Mouse (Mus musculus) kidney, adult 2 months (tissue): ENCODE results near the gene Hif3a. TPM values are rescaled to one million over a fixed set of nuclear protein-coding genes. Genes with fewer than 3 reads are reported as not detected.

Source experiments
- DNase-seq: peaks from one replicate; pipeline ENCODE4 v3.0.0; 2021
- H3K27ac ChIP-seq: fragments of 200-500 bp; 2 replicates; pipeline ENCODE4 v1.5.1; 2012; ENCODE audit warnings: low read depth, low read length, control low read depth, inconsistent platforms; ENCODE audit not compliant: insufficient read depth
- H3K27me3 ChIP-seq: fragments of 200-500 bp; replicated peaks from 2 replicates; pipeline ENCODE4 v1.6.1; 2012; ENCODE audit warnings: mild to moderate bottlenecking, moderate library complexity, low read length, inconsistent platforms; ENCODE audit not compliant: control insufficient read depth, insufficient read depth
- H3K36me3 ChIP-seq: fragments of 200-500 bp; 2 replicates; pipeline ENCODE4 v1.6.1; 2012; ENCODE audit warnings: mild to moderate bottlenecking, moderate library complexity, low read length, inconsistent platforms; ENCODE audit not compliant: control insufficient read depth, insufficient read depth
- H3K4me1 ChIP-seq: fragments of 200-500 bp; 2 replicates; pipeline ENCODE4 v1.6.1; 2011; ENCODE audit warnings: low read length; ENCODE audit not compliant: control insufficient read depth, insufficient read depth
- H3K4me3 ChIP-seq: fragments of 200-500 bp; 2 replicates; pipeline ENCODE4 v1.5.1; 2011; ENCODE audit warnings: mild to moderate bottlenecking, low read depth, low read length, control low read depth; ENCODE audit not compliant: insufficient read depth
- CTCF ChIP-seq: fragments of 200-500 bp; conservative IDR thresholded peaks from 2 replicates; pipeline ENCODE4 v1.5.1; 2011; ENCODE audit warnings: low read depth, mild to moderate bottlenecking, control low read depth, low read length, moderate library complexity, mixed read lengths; ENCODE audit not compliant: insufficient read depth, insufficient read length
- POLR2A ChIP-seq: fragments of 200-500 bp; IDR thresholded peaks from one replicate; pipeline ENCODE4 v1.6.1; 2011; ENCODE audit warnings: low read depth, low read length, control low read depth
- WGBS: fragments of 180-500 bp; shearing (Covaris S2); methylation state at CpG from one replicate; pipeline ENCODE4 v1.1.7; 2018; 5-methylcytosine and 5-hydroxymethylcytosine counted together
- polyA plus RNA-seq: library from polyadenylated mRNA; depleted of rRNA; stranded (reverse); fragments of >200 nt; gene quantifications from 2 replicates; pipeline ENCODE4 v1.2.3, GENCODE M21; 2012

Gene Hif3a
- polyA plus RNA-seq, 1 experiment, result 0.95 TPM

DNA sequence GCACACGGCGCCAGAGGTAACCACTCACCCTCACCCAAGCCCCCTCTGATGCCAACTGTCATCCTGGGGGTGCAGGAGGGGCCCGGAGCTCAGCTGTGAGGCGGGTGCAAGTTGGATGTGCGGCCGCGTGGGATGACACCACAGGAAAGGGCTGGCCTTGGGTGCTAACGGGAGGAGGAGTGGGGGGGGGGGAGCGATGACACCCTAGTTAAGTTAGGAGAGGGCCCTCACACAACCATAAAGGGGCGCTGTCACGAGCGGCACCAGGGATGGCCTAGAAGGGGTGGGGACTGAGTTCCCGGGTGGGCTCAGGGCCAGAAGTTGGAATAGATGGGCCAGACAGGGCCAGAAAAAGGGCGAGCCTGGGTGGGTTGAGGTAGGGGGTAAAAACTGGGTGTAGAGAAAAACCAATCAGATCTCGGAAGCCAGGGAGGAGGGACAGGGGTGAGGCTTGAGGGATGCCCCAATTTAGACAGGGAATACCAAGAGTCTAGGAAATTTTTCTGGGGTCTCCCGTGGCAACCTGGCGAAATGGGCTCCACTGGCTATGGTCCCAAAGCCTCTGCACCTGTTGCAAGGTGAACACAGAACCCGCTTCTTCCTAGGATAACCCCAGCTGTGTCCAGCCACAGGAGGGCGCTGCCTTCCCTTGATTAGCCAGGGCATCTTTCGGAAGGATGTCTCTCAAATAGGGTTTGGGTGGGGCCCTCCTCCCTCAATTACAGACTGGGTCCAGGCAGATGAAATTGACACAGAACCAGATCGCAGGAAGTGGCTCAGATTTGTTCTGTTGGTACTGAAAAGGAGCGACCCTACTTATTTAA lies 1.2 kb downstream of the Hif3a start:
- TF ChIP-seq CTCF (peak; percentile 21; the same call in 1 of the 2 replicates), POLR2A (no peak)
- no peaks in the 10 kb centered on the region for H3K27me3 ChIP-seq
- H3K36me3 ChIP-seq, result no peaks in the 10 kb centered on the region
- 86% methylated on average over 22 of the region's 22 CpGs for WGBS
- DNase-seq, result peak; percentile 43
- peaks cover 45% of the 10 kb centered on the region for H3K4me1 ChIP-seq
- H3K27ac ChIP-seq, result peak overlapping the region; percentile 81; the same call in 1 of the 2 replicates
- peak overlapping the region; percentile 21; the same call in 1 of the 2 replicates for H3K4me3 ChIP-seq

DNA sequence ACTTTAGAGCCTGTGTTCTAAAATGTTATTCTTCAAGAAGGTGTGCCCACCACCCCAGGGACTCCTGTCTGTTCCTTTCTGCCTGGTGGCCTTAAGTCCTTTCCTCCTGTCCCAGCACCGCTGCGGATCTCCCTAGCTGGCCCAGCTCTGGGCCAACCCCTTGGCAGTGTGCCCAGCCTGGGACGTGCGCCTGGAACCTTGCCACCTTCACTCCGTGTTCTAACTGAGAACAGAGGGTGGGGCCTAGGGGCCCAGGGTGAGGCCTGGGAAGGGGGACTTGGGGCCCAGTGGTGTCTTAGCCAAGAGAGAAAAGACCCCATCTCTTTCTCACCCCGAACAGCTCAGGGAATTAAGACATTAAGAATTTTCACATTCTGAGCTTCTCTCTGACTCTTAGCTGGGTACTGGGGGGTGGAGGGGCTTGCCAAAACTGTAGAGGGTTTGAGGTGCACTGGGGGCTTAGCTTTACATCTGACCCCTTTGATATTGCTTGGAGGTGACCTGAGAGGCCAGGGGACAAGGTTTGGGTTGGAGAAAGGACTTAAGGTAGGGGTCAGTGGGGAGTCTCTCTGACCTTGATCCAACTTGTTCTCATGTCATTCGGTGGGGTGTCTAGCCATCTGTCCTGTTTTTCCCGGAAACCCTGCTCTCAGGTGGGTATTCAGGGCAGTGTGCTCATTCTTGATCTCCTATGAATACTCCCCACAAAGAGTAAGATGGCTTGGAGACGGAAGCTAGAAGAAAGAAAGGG lies 2.0 kb downstream of the Hif3a start:
- peak; percentile 98 for DNase-seq
- 19% methylated on average over 9 of the region's 9 CpGs for WGBS
- H3K27me3 ChIP-seq, result no peaks in the 10 kb centered on the region
- H3K4me3 ChIP-seq, result peak overlapping the region; percentile 21; the same call in 1 of the 2 replicates
- peaks cover 48% of the 10 kb centered on the region for H3K4me1 ChIP-seq
- H3K36me3 ChIP-seq, result no peaks in the 10 kb centered on the region
- H3K27ac ChIP-seq, result peak overlapping the region; percentile 90
- no peak for TF ChIP-seq CTCF
- TF ChIP-seq POLR2A, result peak; percentile 65

DNA sequence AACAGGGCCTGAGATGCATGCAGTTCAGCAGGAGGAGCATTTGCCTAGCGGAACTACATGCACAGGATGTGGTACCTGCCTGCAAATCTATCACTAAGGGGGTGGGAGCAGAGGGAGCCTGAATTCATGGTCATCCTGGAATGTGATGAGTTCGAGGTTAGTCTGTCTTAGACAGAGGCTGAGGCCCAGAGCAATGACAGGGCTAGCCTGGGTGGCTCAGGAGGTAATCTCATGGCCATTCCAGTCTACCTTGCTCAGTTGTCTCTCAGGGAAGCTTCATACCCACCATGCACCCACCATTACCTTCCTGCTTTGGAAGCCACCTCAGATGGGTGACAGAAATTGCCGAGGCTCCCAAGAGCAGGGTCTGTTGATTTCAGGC lies 2.8 kb downstream of the Hif3a start:
- Histone ChIP-seq H3K4me3 (no peak overlapping the region), H3K4me1 (peaks cover 48% of the 10 kb centered on the region), H3K27me3 (no peaks in the 10 kb centered on the region), H3K36me3 (no peaks in the 10 kb centered on the region), H3K27ac (peak overlapping the region; percentile 90)
- DNase-seq, result peak; percentile 12
- TF ChIP-seq POLR2A, result no peak
- no peak for TF ChIP-seq CTCF
- 73% methylated on average over 3 of the region's 3 CpGs for WGBS

DNA sequence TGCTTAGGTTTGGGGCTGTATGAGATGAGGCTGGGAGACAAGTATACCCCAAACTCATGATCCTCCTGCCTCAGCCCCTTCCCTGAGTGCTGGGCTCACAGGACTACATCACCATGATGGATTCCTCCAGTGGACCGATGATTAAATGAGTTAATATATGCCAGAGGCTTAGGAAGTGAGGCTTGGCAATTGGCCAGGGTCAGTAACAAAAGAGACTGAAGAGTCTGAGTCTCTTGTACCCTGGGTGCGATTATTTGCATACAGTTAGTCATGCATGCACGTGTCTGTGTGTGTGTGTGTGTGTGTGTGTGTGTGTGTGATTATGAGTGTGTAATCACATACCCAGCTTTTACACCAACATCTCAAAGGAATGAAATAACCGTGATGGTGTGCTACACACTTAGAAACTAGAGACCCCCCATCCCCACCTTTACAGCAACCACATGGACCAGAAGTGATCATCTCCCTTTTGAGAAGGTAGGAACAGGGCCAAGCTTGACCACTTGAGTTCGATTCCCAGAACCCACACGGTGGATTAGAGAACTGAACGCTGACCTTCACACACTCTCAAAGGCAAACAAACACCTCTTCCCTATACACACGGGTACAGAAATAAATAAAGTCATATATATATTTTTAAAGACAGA lies 3.3 kb downstream of the Hif3a start:
- Histone ChIP-seq H3K36me3 (no peaks in the 10 kb centered on the region), H3K27me3 (no peaks in the 10 kb centered on the region), H3K27ac (peak overlapping the region; percentile 90), H3K4me1 (peaks cover 48% of the 10 kb centered on the region), H3K4me3 (no peak overlapping the region)
- peak; percentile 85 for DNase-seq
- 21% methylated on average over 8 of the region's 8 CpGs for WGBS
- TF ChIP-seq CTCF (no peak), POLR2A (no peak)

DNA sequence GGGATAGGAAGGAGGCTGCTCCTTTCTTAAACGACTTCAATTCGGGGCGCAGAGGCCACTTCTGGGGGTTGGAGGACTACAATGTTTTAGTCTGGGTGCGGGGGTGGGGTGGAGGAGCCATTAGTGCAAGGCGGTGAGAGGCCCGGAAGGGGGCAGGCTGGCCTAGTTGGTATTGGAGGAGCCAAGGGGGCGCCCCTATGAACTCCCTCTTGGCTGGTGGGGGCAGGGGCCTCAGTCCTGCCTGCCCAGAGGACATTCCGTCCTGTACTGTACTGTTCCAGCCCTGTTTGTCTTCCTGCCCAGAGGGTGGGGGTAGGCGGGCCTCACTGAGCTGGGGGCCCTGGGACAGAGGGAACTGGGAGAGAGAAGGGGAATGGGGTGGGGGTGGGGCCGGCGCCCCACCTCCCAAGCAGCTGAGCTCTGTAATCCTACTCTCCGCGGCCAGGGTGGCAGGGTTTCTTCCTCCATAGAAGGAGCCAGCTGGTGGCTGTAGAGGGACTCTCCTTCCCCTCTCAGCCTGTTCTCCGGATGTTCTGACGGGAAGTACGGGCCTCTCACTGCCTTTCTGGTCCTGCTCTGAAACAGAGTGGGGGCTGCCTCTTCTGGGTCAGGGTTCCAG lies 4.0 kb downstream of the Hif3a start:
- Histone ChIP-seq H3K4me1 (peaks cover 46% of the 10 kb centered on the region), H3K27me3 (no peaks in the 10 kb centered on the region), H3K36me3 (no peaks in the 10 kb centered on the region), H3K27ac (peak overlapping the region; percentile 90), H3K4me3 (no peak overlapping the region)
- peak; percentile 89 for DNase-seq
- 9% methylated on average over 16 of the region's 16 CpGs for WGBS
- TF ChIP-seq POLR2A, result peak; percentile 47
- no peak; the same call in 1 of the 2 replicates for TF ChIP-seq CTCF

DNA sequence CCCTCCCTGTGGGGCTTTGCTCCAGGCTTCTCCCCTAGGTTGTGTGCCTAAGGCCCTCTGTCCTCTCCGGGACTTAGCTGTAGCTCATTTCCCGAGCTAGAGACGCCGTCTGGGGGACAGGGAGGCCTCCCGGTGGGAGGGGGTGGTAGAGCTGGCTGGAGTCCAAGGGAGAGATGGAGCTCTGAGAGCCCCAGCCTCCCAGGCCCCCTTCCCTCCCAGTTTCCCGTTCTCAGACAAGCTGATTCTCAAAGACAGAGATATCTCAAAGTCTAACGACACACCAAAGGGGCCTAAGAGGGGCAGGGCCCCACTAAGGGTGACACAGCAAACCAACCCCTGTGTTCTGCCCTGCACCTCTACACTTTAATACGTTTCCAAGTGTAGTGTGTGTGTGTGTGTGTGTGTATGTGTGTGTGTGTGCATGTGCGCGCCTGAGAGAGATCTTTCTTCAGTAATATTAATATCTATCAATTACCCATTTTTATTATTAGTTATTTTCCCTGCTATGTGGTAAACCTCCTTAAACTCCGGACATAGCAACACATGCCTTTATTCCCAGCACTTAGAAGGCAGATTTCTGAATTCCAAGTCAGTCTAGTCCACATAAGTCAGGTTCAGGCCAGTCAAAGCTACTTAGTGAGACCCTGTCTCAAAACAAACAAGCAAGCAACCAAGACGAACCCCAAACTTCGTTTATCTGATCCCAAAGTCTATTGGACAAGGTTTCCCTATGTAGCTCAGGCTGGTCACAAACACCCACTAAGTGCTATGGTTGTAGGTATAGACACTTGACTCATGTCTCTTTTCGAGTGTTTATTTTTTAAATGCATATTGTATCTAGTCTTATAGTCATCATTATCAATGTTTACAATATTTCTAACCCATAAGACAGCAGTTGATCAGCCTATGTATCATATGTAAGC lies 5.4 kb downstream of the Hif3a start:
- H3K27ac ChIP-seq, result peak overlapping the region; percentile 94
- TF ChIP-seq POLR2A, result no peak
- no peak for TF ChIP-seq CTCF
- DNase-seq, result no peak
- 38% methylated on average over 14 of the region's 14 CpGs for WGBS
- no peaks in the 10 kb centered on the region for H3K36me3 ChIP-seq
- H3K27me3 ChIP-seq, result no peaks in the 10 kb centered on the region
- peak overlapping the region; percentile 79 for H3K4me3 ChIP-seq
- peaks cover 35% of the 10 kb centered on the region for H3K4me1 ChIP-seq
